Mouse (Mus musculus) ZHBTc4 (cell line): ENCODE measurements around the gene Pitpnb.

ENCODE experiments used
- DNase-seq: peaks from one replicate; pipeline ENCODE4 v3.0.0-alpha.2; 2011; ENCODE audit warnings: low read depth, low spot score

Gene Pitpnb

GRCm38 (mm10) chr5:111396199-111396598 lies 65.6 kb downstream of the Pitpnb start:
- peak; percentile 70 for DNase-seq

- peak; percentile 29 for DNase-seq
Observed at GRCm38 (mm10) chr5:111398471-111398870, 67.9 kb downstream of the Pitpnb start.

GRCm38 (mm10) chr5:111399271-111399670 lies 68.7 kb downstream of the Pitpnb start:
- no peak for DNase-seq

- no peak for DNase-seq
Observed at GRCm38 (mm10) chr5:111401879-111402650, 71.5 kb downstream of the Pitpnb start.

GRCm38 (mm10) chr5:111402651-111402996 lies 72.1 kb downstream of the Pitpnb start:
- no peak for DNase-seq

- no peak for DNase-seq
Observed at GRCm38 (mm10) chr5:111404721-111405120, 74.2 kb downstream of the Pitpnb start.

- DNase-seq, result peak; percentile 32
Observed at GRCm38 (mm10) chr5:111408470-111409105, 78.0 kb downstream of the Pitpnb start.

- peak; percentile 90 for DNase-seq
Observed at GRCm38 (mm10) chr5:111409412-111410044, 79.0 kb downstream of the Pitpnb start.

- DNase-seq, result no peak
Observed at GRCm38 (mm10) chr5:111410665-111411064, 80.1 kb downstream of the Pitpnb start.

GRCm38 (mm10) chr5:111414192-111414591 lies 83.6 kb downstream of the Pitpnb start:
- DNase-seq, result peak; percentile 64

- DNase-seq, result no peak
Observed at GRCm38 (mm10) chr5:111414770-111415249, 84.2 kb downstream of the Pitpnb start.

GRCm38 (mm10) chr5:111415575-111415974 lies 85.0 kb downstream of the Pitpnb start:
- no peak for DNase-seq

GRCm38 (mm10) chr5:111416048-111416447 lies 85.5 kb downstream of the Pitpnb start:
- no peak for DNase-seq

GRCm38 (mm10) chr5:111416591-111417374 lies 86.2 kb downstream of the Pitpnb start, which contains the start of gene Mn1:
Gene Mn1, plus strand, starts transcription at chr5:111417362.
- peak; percentile 93 for DNase-seq

- DNase-seq, result peak; percentile 46
Observed at GRCm38 (mm10) chr5:111417378-111418131, 87.0 kb downstream of the Pitpnb start.

- DNase-seq, result peak; percentile 57
Observed at GRCm38 (mm10) chr5:111418202-111419120, 87.9 kb downstream of the Pitpnb start.

- DNase-seq, result peak; percentile 40
Observed at GRCm38 (mm10) chr5:111419121-111419881, 88.7 kb downstream of the Pitpnb start.

- DNase-seq, result peak; percentile 61
Observed at GRCm38 (mm10) chr5:111420011-111420691, 89.6 kb downstream of the Pitpnb start.
